Mouse (Mus musculus) heart, adult 11 months (tissue): ENCODE results near the gene Kcnq2.

Experiments used
- DNase-seq: peaks from one replicate; pipeline ENCODE4 v3.0.0; 2022

Kcnq2 gene

DNA sequence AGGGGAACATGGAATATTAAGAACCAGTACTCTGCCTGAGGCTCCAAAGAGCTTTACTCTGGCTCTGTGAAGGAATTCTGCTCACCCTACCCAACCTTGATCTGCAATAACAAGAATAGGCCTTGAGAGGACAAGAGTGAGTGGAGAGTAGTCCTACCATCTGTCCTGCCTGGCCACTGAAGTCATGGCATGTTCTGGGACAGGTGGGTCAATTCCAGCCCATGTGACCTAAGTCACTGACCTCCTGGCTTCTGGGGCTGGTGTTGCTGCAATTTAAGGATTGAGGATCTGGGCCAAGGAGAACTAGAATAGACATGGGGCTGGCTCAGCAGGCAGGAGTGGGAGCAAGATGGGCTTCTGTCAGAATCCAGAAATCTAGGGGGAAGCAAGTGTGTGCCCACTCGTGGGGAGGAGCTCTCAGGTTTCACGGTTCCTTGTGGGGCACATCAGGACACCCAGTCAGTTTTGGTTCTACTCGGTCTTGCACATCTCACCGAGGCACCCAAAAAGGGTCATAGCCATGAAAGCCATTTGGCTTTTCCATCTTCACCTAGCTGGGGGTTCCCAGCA, 12.0 kb upstream of the Kcnq2 start:
- peak; percentile 95 for DNase-seq

DNA sequence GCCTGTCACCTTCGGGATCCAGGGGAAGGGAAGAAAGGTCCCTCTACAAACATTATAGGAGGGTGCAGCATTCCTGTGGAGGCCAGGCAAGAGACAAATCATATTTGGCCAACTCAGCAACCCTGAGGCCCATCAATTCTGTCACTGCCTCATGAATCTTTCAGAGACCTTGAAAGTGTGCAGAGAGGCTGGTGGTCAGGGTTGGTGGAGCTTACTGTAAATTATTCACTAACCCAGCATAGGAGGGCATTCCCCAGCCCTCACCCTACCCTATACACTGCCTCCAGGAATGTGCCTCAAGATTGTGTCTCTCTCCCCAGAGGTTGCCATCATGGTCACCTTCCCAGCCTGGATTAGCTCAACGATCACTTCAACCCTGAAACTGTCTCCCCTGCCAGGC, 9.6 kb upstream of the Kcnq2 start:
- DNase-seq: no peak

DNA sequence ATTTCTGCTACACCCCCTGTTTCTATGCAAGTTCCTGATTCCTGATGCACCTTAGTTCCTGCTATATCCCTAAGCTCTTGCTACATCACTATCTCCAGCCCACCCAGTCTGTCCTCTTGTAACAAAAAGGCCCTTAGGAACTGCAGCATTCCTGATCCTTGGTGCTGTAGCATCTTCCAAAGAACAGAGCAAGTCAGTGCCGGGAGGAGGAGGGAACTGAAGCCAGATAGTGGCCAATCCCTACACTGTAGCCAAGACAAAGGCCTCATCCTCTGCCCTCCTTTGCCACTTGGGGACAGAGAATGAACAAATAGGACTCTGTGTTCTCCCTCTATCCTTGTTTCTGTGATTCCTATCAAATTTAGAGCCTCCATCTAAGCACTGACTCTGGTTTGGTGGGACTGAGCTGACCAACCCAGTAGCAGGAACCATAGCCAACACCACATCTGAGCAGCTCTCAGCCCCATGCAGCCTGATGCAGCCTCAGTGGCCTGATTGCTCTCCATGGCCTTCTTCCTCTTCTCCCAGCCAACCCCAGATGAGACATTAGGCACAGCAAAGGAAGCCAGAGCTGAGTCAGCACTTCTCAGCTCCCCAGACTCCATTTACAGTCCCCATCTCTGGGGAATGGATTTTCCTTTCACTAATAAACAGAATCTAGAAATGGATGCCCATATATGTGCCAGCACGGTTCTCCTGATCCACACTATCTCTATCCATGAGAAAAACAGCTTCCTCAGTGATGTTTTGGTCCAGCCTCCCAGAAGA, 8.6 kb upstream of the Kcnq2 start:
- no peak for DNase-seq

DNA sequence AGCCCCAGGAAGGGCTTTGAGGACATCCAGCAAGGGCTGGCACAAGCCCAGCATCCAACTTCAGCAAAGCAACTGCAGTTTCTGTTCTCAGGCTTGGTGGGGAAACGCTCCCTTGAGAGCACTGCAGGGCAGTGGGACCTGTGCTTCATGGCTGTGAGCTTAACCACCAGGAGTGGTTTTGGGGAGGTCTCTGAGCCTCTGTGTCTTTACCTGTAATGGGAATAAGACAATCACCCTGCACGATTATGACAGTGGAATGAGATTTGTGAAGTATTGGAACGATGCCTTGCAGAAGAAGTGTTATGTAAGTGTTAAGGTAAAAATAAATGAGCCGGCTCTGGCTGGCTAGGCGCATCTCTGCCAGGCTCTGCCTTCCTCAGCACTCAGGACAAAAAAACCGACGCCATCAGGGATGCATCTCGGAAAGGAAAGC, 7.6 kb upstream of the Kcnq2 start:
- no peak for DNase-seq

DNA sequence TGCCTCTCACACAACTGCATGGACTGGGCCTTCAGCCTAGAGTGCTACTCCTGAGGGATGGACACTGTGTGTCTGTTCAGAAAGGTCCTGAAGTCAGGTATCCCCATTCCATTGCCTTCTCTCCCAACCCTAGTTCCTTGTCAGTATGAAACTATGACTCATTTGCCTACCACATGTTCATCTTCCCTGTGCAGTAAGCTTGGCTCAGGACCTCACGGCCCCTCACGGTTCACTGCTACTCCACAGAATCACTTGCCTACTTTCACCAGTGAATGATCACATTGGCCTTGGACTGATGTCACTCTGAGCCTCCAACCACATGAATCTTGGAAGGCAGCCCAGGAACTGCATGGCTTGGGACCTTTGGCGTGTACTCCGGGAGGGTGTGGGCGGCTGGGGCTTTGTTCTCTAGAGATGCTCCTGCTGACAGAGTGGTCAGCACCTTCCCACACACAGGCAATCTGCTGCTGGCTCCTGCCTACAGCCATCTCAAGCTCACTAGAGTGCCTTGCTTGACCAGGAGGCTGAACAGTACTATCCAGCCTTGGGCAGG, 4.6 kb upstream of the Kcnq2 start:
- no peak for DNase-seq

DNA sequence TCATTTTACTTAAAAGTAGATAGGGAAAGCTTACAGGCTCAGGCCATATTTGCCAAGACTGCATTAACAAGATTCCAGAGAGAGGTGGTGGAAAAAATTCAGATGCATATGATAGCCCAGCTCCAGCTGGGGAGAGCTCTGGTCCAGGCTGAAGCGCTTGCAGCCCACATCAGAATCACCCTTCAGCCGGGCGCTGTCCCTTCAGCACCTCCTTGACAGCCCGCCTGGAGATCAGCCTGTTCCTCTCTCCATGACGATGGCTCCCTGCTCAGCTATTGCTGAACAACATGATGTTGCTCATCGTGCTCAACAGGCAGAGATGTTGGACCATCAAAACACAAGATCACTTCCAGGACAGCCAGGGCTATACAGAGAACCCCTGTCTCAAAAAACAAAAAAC, 1.8 kb upstream of the Kcnq2 start:
- no peak for DNase-seq

DNA sequence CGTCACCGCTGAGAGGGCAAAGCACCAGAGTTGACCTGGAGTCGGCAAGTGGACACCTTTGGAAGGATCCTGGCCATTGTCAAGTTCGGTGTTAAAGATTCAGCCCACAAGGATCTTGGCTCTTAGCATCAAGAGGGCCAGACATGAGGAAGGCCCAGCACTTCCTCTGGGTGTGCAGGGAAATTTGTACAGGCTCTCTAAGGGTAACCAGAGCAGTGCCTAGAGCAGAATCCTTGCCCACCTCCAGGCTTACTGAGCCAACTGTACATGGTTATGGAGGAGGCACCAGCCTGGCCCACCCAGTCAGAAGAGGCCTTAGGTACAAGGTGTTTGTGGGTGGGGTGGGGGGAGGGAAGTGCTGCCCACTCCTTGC, 332 bp upstream of the Kcnq2 start:
- no peak for DNase-seq

DNA sequence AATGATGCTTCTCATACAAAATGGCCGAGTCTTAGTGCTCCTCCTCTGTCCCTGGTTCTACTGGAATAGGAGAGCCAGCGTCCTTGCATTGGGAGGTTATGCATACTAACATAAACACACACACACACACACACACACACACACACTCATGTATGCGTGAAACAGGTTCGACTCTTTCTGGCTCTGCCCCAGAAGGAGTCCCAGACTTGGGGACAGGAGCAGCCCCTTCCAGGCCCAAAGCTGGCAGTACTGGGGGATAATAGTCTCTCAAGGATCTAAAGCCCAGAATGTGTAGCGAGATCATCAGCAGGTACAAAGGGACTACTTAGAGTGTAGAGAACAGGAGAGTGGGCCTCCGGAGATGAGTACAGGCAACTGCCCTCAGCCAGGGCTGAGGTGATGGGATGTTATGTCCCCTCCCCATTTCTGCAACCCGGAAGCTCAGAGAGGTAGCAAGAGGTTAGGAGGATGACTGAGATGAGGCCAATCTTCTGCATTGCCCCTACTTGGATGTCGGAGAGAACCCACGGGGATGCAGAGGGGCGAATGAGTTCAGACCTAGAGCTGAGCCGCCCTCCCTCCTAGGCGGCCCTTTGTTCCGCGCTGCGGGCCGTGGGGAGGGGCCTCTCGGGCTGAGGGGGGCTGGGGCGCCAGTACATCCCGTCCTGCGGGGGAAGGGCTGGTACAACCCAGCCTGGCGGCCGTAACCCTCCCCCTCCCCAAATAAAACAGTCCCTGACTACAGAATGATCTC, 1.1 kb downstream of the Kcnq2 start:
- no peak for DNase-seq

DNA sequence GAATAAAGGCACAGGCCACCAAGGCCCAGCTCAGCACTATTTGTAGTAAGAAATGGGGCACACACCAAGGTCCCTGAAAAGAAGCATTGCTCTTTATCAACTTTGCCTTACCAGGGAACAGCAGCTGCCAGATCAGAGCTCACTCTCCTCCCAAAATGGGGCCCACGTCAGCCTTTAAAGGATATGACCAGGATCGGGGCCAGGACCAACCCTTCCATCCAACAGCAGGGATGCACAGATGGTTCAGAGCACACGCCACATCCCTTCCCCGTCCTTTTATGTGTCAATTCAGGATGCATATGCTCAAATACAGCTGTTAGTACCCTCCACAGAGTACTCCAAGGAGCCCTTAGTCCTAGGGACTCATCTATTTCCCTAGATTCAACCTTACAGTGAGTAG, 4.9 kb downstream of the Kcnq2 start:
- DNase-seq: no peak

DNA sequence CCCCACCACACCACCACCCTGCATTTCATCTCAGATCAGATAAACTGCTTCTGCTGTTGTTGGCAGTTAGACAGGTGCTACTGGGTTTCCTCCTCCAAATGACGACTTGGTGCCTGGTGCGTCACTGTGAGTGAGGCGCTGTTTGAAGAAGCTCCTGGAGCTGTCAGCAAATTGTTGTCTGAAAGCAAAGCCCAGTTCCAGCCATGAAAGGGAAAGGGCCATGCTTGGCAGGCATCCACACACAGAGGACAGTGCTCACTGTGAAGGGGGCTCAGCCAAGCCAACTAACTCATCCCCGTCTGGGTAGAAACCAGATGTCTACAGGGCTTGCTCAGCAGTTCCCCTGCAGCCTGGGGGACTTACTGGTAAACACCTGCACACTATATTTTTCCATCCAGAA, 6.1 kb downstream of the Kcnq2 start:
- no peak for DNase-seq

DNA sequence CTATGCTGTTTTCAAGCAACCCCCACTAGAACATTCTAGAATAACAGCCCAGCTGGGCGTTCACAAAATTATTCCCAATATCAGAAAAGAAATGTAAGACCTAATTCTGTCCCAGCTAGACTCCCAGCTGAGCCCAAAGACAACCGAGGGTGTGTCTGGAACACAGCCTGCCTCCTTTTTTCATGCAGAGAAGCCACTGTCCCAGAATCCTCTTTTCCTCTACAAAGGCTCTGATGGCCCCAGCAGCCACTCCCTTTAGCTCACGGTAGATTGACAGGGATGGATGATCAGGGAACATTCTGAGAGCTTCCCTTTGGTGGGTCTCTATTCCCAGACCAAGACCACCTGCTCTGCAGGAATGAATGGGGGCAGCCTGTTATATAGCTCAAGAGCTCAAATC, 7.3 kb downstream of the Kcnq2 start:
- no peak for DNase-seq

DNA sequence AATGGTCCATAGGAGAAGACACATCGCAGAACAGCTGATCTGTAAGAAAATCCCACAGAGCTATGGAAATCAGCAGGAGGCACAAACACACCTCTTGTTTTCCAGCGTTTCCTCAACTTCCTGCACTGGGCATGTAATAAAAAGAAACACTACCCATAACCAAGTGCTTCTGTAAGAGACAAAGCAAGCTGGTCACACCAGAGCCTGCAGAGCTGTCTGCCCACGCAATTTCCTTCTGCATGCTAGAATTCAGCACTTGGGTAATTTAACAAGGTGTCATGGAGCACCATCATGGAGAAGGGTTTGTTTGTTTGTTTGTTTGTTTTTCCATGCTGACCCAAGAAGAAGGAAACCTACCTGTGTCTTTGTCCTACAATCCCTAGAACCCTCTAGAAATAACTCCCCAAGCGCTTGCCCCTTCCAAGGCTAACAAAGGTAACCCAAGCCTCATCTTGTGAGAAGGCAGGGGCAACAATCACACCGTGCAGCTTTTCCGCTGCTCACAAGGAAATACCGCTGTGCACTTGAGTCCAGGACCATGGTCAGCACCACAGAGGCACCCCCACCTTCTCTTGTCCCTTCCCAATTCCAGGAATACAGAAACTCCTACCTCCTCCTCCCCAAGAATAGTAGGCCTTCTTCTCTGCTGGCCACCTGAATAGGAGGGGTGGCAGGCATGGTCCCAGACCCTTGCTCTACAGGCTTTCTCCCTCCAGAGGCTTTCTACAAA, 9.2 kb downstream of the Kcnq2 start:
- no peak for DNase-seq

DNA sequence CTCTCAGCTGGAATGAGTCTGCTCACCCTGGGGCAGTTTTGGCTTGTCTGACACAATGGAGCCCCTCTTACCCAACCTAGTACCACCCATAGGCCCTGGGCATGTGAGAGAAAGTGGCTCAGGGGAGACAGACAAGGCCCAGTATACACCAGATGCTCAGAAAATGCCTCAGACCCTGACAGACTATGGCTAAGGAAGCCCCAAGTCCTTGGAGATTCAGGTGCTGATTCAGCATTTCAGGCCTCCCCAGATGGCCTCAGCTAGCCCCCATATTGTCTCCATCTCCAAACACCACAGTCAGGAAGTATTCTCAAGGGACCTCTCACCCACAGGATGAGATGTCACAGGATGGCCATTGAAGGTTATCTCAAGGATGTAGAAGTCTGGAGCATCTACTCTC, 12.5 kb downstream of the Kcnq2 start:
- DNase-seq: no peak

DNA sequence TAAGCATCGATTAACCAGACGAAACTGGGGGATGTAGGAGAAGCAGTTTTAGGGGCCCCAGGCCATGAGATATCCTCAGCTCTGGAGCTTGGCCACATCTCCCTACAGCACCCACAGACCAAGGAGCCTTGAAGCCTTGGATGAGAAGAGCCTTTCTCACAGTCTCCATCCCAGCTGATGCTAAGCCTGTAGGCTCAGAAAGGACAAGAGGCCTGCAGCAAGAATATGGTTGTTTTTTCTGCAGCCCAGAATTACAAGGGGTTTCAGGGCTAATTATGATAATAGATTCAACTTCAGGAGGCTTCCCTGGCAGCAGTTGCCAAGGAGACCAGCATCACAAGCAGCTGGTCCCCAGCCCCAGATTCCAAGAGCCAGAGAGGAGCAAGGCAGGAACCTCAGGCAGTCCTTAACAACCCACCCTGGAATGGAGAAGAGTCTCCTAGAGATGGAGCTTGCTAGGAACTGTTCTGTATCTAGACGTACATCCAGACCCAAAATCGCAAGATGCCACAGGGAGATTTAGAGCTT, 14.1 kb downstream of the Kcnq2 start:
- no peak for DNase-seq

DNA sequence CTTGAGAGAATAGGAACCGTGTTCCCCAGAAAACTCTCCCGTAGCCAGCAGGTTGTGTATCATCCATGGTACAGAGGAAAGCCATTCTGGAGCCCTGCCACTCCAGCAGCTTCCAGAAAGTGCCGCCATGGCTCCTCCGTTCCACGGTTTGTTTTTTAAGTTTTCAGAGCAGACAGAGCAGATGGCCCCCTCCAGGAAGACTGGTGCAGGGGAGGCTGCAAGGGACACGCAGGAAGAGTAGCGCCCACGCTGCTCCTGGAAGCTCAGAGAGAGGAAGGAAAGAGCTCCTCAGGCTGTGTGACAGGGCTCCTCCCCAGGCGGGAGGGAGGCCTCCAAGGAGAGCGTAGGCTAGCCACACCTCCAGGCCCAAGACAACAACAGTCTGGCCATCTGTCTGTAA, 15.1 kb downstream of the Kcnq2 start:
- peak; percentile 93 for DNase-seq

DNA sequence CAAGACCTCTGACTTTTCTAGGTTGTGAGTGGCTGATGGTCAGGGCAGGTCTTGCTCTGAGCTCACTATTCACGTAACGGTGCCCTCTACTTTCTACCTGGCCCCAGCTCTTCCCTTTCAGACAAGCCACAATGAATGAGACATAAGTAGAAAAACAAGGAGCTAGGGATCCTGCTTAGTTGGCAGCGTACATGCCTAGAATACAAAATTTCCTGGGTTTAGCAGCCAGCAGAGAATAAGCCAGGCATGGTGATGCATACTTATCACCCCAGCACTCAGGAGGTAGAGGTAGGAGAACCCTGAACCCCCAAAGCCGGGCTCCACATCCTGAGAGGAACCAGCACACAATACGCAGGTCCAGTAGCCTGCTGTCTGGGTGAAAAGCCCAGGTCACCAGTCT, 18.7 kb downstream of the Kcnq2 start:
- DNase-seq: no peak

DNA sequence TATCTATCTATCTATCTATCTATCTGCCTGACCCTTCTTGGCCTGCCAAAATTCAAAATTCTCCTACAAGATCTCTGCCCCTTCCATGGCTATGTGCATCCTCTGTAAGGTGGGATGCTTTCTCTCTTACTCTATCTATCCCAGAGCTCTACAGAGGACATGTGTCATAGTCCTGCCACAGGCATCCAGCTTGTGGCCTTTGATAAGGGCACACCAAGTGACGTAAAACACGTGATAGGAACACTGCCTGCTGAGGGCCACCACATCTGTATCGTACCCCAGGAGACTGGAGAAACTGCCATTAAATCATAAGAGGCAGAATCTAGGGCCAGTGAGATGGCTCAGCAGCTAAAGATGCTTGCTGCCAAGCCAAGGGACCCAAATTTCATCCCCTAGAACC, 19.7 kb downstream of the Kcnq2 start:
- DNase-seq: no peak

DNA sequence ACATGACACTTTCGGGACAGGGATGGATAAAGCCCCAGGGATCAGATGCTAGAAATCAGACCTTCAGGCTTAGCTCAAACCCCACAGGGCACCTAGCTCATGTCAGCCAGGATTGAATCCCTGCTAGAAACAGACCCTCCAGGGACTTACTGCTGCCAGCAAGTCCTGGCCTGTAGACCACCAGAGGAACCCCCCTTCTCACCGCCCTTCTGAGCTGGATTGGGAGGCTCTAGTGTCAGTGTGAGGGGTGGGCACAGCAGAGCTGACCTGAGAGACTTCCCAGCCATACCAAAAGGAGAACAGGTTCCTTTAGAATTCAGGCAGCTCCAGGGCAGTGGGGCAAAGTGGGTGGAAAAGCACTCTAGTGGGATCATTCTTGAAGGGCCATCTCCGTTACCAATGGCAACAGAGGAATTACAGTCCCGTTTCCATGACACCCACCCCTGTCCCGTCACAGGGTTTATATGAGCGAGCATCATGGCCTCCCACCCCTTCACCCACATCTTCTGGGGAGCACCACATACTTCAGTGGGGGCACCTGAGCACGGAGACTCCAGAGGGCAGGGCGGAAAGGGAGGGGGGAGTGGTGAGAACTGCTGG, 21.2 kb downstream of the Kcnq2 start:
- no peak for DNase-seq

DNA sequence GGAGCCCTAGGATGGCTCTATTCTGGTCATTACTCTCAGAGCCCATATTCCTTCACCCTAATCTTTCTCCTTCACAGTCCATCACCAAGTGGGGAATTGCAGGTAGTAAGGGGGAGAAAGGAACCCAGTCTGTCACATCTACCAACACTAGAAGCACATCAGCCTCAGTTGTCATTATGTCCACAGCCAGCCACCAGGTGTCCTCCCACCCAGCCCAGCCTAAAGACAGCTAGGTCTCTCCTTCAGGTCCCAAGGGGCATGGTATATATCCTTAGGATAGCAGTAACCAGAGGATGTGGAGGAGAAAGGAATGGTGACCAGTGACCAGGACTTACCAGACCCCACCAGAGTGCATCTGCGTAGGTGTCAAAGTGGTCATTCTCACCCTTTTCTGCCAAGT, 23.4 kb downstream of the Kcnq2 start:
- no peak for DNase-seq

DNA sequence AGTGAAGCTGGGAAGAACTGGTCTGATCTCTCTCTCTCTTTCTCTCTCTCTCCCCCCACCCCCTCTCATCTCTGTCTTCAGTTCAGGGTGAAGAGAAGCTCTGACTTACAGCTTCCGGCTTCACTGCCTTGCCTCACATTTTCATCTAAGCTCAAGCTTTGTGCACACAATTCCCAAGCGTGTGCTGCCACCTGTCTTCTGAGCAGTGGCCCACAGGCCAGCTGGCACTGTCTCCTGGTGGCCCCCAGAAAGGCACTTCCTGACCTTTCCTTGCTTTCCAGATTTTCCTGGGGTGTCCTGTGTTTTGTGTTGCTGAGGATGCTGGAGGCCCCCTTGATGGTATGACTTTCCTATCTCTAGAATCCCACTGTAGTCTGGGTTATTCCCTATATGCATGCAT, 31.0 kb downstream of the Kcnq2 start:
- no peak for DNase-seq

DNA sequence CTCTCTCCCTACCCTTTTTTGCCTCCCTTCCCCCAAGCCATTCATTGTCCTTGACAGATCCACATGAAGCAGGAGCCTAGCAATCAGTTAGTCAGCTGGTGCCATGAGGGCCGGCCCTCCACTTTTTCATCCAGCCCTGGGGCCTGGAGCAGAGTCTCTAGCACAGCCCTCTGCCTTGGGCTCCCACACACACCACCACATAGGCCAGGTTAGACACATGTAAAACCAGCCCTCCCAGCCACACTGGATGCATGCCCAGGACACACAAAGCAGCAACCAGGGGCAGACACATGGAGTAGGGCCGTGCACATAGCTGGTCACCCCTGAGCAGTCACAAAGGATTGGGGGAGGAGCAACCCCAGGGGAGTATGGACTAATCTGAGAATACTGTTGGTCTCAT, 32.9 kb downstream of the Kcnq2 start:
- DNase-seq: no peak

DNA sequence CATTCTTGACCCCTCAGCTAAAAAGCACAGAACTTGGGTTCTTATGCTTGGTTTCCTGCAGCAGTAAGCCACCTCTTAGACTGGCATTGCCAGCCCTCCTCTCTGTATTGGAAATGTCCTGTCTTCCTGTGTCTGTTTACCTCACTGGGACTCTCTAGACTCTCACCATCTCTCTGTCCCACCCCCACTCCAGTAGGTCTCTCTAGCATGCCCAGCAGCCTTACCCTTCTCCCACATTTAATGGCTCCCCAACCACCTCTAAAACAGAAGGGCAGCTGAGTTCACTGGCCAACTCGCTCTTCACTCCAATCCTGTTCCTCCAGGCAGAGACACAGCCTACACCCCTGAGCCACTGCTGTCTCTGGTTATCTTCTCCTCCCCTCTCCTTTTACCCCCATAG, 33.5 kb downstream of the Kcnq2 start:
- no peak for DNase-seq

DNA sequence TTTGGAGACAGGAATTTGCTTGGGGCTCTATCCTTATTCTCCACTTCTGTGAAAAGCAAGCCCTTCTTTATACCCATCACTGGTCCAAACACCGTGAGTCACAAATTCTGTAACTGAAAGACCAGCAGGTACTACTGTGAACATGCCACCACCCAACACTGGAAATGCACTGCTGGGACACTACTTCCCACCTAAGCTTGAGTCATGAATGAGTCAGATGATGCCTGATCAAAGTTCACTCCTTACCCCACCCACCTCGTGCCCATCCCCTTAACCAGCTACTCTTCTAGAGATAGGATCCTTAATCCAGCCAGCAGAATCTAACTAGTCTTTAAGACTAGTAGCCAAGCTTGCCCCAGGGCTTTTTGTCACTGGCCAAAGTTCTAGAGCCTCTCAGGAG, 35.0 kb downstream of the Kcnq2 start:
- DNase-seq: no peak
